Mouse (Mus musculus) bone marrow, adult 2 months (tissue): ENCODE results near the gene Prrg4.

Experiments
- CTCF ChIP-seq: fragments of 200-500 bp; IDR thresholded peaks from 2 replicates; pipeline ENCODE4 v1.5.1; 2011; ENCODE audit warnings: low read length, control low read depth; ENCODE audit not compliant: control insufficient read depth, insufficient read depth
- POLR2A ChIP-seq: fragments of 200-500 bp; IDR thresholded peaks from 2 replicates; pipeline ENCODE4 v1.6.1; 2011; ENCODE audit warnings: low read depth, mild to moderate bottlenecking, control low read depth, low read length, borderline replicate concordance; ENCODE audit not compliant: control insufficient read depth

- peak; percentile 73 for TF ChIP-seq CTCF
- no peak for TF ChIP-seq POLR2A
Observed at GRCm38 (mm10) chr2:104887882-104888566, 38.3 kb upstream of the Prrg4 start.
